Mouse (Mus musculus): ENCODE results near the gene Pacsin2.
A peak's percentile ranks its signal among the peaks of the same experiment; 100 is the strongest.
"Not testable (repeated sequence)": the region's sequence is repeated elsewhere in the genome, so short reads cannot be mapped to it uniquely, and the experiment has no call there.

Gene Pacsin2

GRCm38 (mm10) chr15:83464083-83464904 is at the start of gene Pacsin2:
Pacsin2 (minus strand) TSS chr15:83464606.
- peak; percentile 98 for DNase-seq (ENCODE audit: low spot score)

GRCm38 (mm10) chr15:83512489-83513281 is 48.3 kb upstream of the Pacsin2 start:
- no peak for DNase-seq (ENCODE audit: low spot score)

- DNase-seq (ENCODE audit: low spot score) = peak; percentile 91
Observed at GRCm38 (mm10) chr15:83510805-83511405, 46.5 kb upstream of the Pacsin2 start, which contains the start of gene Ttll1. Ttll1 (minus strand) TSS chr15:83510893.

DNA sequence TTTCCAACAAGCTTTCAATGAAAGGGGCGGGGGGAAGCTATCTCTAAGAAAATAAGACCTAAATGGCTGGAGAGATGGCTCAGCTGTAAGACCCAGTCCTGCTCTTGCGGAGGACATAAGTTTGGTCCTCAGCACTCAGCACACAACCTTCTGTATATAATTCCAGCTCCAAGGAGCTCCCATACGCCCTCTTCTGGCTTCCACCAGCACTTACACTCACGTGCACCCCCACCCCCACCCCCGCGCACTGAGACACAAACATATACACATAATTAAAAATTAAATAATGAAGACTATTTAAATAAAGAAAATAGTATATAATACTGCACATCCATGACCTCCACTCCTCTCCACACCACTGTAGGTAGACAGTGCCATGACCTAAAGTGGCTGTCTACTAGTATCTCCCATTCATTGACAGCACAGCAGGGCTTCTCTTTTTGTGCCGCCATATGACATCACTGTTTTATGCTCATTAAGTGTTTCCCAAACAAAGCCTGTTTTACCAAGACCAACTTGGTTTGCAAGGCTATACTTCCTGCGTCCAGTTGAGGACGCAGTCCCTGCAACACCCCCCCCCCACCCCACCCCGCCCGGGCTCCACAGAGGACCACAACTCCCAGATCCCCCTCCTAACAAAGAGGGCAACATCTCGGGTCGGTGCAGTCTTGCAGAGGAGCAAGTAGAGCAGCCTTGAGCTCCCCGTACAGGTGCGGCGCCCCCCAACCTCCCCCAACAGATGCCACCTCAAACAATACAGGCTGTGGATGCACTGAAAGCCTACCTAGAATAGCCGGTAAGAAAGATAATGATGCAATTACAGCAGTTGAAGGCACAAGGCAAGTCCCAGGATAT is 45.8 kb upstream of the Pacsin2 start:
- no peak for DNase-seq (ENCODE audit: low spot score)

GRCm38 (mm10) chr15:83501483-83501882 is 37.1 kb upstream of the Pacsin2 start:
- DNase-seq (ENCODE audit: low spot score) = not testable (repeated sequence)

GRCm38 (mm10) chr15:83500352-83500751 is 35.9 kb upstream of the Pacsin2 start:
- DNase-seq (ENCODE audit: low spot score) = peak; percentile 34

DNA sequence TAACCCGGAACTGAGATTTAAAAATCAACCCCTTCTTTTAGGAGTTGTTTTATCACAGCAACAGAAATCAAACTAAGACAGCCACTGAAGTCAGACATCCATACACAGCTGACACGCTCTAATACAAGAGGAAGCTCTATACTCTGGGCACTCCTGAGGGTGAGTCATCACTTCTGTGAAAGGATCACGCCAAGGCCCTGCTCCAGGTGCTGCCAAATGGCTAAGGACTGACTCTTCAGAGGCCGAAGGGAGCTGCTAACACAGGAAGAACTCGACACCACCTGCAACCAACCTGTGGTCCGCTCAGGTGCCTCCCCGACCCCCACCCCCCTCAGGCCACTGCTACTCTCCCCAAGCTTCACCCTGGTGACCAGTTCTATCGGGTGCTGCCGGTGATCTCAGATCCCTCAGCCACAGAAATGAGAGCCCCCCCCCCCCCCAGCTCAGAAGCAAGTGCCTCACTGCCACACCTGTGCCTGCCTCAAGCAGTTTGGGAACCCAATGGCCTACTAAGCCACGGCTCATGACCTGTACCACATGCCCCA is 34.9 kb upstream of the Pacsin2 start:
- no peak for DNase-seq (ENCODE audit: low spot score)

- DNase-seq (ENCODE audit: low spot score) = no peak
Observed at GRCm38 (mm10) chr15:83497299-83497698, 32.9 kb upstream of the Pacsin2 start.

GRCm38 (mm10) chr15:83495787-83496367 is 31.5 kb upstream of the Pacsin2 start:
- no peak for DNase-seq (ENCODE audit: low spot score)

DNA sequence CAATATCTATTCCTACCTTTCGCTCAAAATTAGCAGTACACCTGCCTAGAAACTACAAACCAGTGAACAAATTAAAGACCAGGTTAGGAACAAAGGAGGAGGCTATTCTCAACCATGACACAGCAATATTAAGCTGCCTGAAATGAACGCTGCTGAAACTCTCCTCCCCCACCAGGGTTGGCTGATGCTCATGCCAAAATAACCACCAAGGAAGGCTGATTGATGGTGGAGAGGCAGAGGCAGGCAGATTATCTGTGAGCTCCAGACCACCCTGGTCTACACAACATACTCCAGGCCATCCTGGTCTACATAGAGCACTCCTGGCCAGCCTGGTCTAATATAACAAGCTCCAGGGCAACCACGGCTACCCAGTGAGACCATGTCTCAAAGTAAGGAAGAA is 30.8 kb upstream of the Pacsin2 start:
- DNase-seq (ENCODE audit: low spot score) = no peak

DNA sequence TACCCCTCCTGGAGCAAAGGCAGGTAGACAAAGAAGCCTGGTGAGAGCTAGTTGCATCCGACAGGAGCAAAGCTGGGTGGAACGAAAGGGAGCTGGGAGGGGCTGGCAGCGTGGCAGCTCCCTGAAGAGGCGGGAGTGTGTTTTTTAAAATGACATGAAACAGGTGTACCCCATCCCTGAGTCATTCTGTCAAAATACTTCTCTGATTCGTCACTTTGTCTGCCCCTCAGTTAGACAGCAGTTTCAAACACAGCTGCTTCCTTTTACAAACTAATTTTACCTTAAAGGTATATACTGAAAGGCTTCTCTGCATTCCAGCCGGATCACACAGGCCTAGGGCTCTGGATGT is 30.1 kb upstream of the Pacsin2 start:
- no peak for DNase-seq (ENCODE audit: low spot score)

- DNase-seq (ENCODE audit: low spot score) = no peak
Observed at GRCm38 (mm10) chr15:83493856-83494571, 29.6 kb upstream of the Pacsin2 start.

GRCm38 (mm10) chr15:83491891-83492290 is 27.5 kb upstream of the Pacsin2 start:
- no peak for DNase-seq (ENCODE audit: low spot score)

- DNase-seq (ENCODE audit: low spot score) = no peak
Observed at GRCm38 (mm10) chr15:83489471-83489870, 25.1 kb upstream of the Pacsin2 start.

GRCm38 (mm10) chr15:83487477-83488115 is 23.2 kb upstream of the Pacsin2 start:
- DNase-seq (ENCODE audit: low spot score) = no peak

DNA sequence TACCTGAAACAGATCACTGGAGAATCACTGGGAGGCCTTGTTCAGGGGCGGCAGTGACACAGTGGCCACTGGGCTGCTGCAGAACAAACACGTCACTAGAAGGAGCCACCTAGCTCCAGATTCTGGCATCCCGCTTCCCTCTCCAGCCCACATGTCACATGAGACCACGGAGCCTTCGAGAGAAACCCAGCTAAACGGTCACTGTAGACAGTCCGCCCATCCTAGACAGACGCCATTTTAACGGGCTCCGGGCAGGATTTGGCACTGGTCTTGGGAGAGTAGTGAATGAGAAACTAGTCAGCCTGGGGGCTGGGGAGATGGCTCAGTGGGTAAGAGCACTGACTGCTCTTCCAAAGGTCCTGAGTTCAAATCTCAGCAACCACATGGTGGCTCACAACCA is 19.9 kb upstream of the Pacsin2 start:
- no peak for DNase-seq (ENCODE audit: low spot score)

DNA sequence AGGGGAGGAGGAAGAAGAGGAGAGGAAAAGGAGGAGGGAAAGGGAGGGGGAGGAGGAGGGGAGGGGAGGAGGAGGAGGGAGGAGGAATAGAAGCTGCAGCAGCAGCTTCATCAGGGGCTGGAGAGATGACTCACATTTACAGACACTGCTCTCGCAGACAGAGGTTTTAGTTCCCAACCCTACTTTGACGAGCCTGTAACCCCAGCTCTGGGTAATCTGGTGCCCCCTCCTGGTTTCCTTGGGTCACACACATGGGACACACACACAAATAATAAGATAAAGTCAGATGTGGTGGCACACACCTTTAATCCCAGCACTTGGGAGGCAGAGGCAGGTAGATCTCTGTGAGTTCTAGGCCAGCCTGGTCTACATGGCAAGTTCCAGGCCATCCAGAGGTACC is 19.1 kb upstream of the Pacsin2 start:
- no peak for DNase-seq (ENCODE audit: low spot score)

DNA sequence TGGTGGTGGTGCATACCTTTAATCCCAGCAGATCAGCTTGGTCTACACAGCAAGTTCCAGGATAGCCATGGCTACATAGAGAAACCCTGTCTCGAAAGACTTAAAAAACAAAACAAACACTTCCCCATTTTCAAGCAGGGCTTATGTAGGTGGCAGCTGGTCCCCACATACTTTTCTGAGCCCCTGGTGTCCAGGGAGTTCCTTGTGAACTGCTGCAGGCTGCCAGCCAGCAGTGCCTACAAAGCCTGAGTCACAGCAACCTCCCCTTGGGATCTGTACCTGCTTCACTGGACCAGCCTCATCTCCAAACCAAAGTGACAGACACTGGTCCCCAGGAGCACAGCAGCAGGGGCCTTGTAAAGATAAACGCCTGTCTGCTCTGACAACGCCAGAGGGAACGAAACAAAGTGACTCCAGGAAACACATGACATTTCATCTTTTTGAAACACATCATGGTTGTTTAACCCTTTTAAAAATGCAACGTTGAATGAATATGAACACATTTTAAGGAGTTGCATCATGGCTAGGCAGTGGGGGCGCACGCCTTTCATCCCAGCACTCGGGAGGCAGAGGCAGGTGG is 18.3 kb upstream of the Pacsin2 start:
- no peak for DNase-seq (ENCODE audit: low spot score)

DNA sequence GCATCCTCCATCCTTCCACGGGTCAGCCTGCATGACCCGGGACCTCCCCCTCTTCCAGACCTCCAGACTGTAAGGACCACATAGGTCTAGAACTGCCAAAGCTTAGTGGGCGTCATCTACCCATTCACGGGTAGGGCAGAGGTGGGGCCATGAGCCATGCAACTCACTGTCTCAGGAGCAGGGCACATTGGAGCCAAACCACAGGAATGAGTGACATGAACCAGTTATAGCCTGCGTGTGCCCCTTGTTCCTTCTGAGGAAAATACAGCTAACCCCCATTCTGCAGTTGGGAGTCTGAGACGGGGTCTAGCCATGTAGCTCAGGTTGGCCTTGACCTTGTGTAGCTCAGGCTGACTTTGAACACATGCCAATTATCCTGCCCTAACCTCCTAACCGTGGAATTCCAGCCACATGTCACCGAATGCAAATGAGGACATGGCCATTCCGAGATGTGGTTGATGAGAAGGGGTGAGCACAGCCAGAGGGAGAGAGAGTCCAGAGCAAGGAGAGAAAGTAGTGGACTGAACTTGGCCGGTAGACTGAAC is 16.9 kb upstream of the Pacsin2 start:
- no peak for DNase-seq (ENCODE audit: low spot score)

Measured in adipocyte (in vitro differentiated cells).